Mouse (Mus musculus) limb, embryonic 14.5 days (tissue): Measurements from ENCODE around the gene Gm43720. TPM values are rescaled to one million over a fixed set of nuclear protein-coding genes. Genes with fewer than 3 reads are reported as not detected.
A peak's percentile ranks its signal among the peaks of the same experiment; 100 is the strongest.

ENCODE experiments used
- ATAC-seq: fragments of 200-750 bp; cut with Nextera tagmentation; 2 replicates; pipeline ENCODE4 v1.8.0; 2017; ENCODE audit warnings: low read depth, moderate number of reproducible peaks, moderate TSS enrichment; ENCODE audit not compliant: low FRiP score
- DNase-seq: peaks from one replicate; pipeline ENCODE4 v3.0.0-alpha.2; 2015; ENCODE audit warnings: low spot score
- H3K27ac ChIP-seq: fragments of 300-500 bp; sonication (generic); replicated peaks from 2 replicates; pipeline ENCODE4 v1.5.1; 2014; ENCODE audit warnings: low read depth, mild to moderate bottlenecking, low read length, moderate library complexity, mixed read lengths
- H3K27me3 ChIP-seq: fragments of 300-500 bp; sonication (generic); 2 replicates; pipeline ENCODE4 v1.6.1; 2014; ENCODE audit warnings: low read length, mixed read lengths; ENCODE audit not compliant: control insufficient read depth, insufficient read depth
- H3K36me3 ChIP-seq: fragments of 300-500 bp; sonication (generic); 2 replicates; pipeline ENCODE4 v1.6.1; 2014; ENCODE audit warnings: mild to moderate bottlenecking, low read length, moderate library complexity, mixed read lengths; ENCODE audit not compliant: control insufficient read depth, insufficient read depth
- H3K4me1 ChIP-seq: fragments of 300-500 bp; sonication (generic); 2 replicates; pipeline ENCODE4 v1.6.1; 2014; ENCODE audit warnings: antibody characterized with exemption, low read length, mixed read lengths; ENCODE audit not compliant: control insufficient read depth, insufficient read depth
- H3K4me2 ChIP-seq: fragments of 300-500 bp; sonication (generic); replicated peaks from 2 replicates; pipeline ENCODE4 v1.6.1; 2014; ENCODE audit warnings: low read depth, mild to moderate bottlenecking, low read length, moderate library complexity; ENCODE audit not compliant: severe bottlenecking
- H3K4me3 ChIP-seq: fragments of 300-500 bp; sonication (generic); replicated peaks from 2 replicates; pipeline ENCODE4 v1.5.1; 2014; ENCODE audit warnings: low read length
- H3K9ac ChIP-seq: fragments of 300-500 bp; sonication (generic); 2 replicates; pipeline ENCODE4 v1.6.1; 2014; ENCODE audit warnings: mild to moderate bottlenecking, low read depth, low read length, moderate library complexity; ENCODE audit not compliant: severe bottlenecking
- H3K9me3 ChIP-seq: fragments of 300-500 bp; sonication (generic); 2 replicates; pipeline ENCODE4 v1.6.1; 2016; ENCODE audit warnings: low read length; ENCODE audit not compliant: control insufficient read depth
- POLR2A ChIP-seq: fragments of 200-500 bp; IDR thresholded peaks from 2 replicates; pipeline ENCODE4 v1.8.0; 2012; ENCODE audit warnings: inconsistent platforms, mild to moderate bottlenecking, moderate library complexity, borderline replicate concordance; ENCODE audit not compliant: insufficient read depth, insufficient read length; ENCODE audit errors: extremely low read depth
- WGBS: fragments of 180-500 bp; shearing (Covaris S2); extraction: QIAGEN DNeasy Blood & Tissue Kit; methylation state at CpG from one replicate; pipeline ENCODE4 v1.1.7; 2014; 5-methylcytosine and 5-hydroxymethylcytosine counted together
- polyA plus RNA-seq, 2 experiments: library from polyadenylated mRNA; depleted of rRNA in 1 of 2; stranded (reverse) in 1 of 2; unstranded in 1 of 2; fragments of >200 nt; fragmentation: Nextera tagmentation in 1 of 2; extraction: Ambion mirVana in 1 of 2; gene quantifications; 2 replicates each; pipeline versions ENCODE4 v1.2.1 to v1.2.3; 2012 to 2014

Gm43720 gene
- polyA plus RNA-seq (2012; rRNA removed) (0.18 and 0.19 TPM in 2 replicates), polyA plus RNA-seq (2014; fragmentation: Nextera tagmentation; extraction: Ambion mirVana) (0.15 and 0.33 TPM in 2 replicates)

DNA sequence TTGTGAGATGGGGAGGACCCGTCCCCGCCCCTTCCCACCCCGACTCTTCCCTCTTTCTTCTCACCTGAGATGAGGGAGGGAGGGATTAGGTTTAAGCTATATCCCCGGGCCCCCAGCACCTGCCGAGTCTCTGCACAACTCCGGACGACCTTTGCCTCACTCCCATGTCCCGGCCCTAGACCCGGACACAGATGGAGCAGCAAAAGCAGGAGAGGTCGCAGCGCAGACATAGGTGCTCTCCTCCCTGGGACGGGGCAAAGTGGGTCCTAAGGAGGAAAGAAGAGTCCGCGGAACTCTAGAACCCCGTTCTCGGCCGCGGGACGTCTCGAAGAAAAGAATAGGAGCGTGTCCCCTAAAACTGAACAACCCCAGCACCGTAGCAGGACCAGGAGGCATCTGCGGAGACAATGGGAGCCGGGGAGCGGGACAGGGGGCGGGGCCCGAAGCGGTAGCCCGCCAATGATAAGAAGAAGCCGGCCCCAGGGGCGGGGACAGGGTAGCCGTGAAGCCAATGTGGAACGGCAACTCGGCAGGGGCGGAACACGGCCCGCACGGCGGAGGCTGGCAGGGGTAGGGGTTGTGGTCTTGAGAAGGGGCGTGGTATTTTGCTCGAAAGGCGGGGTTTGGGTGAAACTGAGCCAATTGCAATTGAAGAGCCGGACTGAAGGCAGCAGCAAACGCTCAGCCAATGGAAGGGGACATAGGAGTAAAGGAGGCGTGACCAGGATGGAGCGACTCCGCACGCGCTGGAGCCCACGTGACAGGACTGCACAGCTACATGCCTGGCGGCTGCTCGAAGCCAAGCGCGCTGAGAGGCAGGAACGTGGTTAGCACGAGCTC, at the start of gene Gm43720, which contains the start of the genes Gpc2 and Stag3:
TSS of gene Gm43720 (minus strand) at position 374 of the 840 bp plus-strand sequence.
TSS of gene Gpc2 (minus strand) at position 421 of the 840 bp plus-strand sequence.
TSS of gene Stag3 (plus strand) at position 656 of the 840 bp plus-strand sequence.
- DNase-seq (peak; percentile 99), ATAC-seq (peak; percentile 99)
- peak; percentile 59; the same call in 1 of the 2 replicates for TF ChIP-seq POLR2A
- peaks cover 6% of the 10 kb centered on the region; the same call in 1 of the 2 replicates for H3K9me3 ChIP-seq
- peak within 1 kb of the TSS; percentile 79 for H3K9ac ChIP-seq
- H3K27me3 ChIP-seq, result no peaks in the 10 kb centered on the region
- H3K4me3 ChIP-seq, result peak within 1 kb of the TSS; percentile 73
- under 1% methylated on average over 50 of the region's 56 CpGs for WGBS
- peaks cover 27% of the 10 kb centered on the region for H3K36me3 ChIP-seq
- 0 out of 2 replicates have a peak within 1 kb of the TSS, but pooled peaks have one; percentile 28 for H3K27ac ChIP-seq
- H3K4me2 ChIP-seq, result peak within 1 kb of the TSS; percentile 69
- peaks cover 23% of the 10 kb centered on the region for H3K4me1 ChIP-seq

DNA sequence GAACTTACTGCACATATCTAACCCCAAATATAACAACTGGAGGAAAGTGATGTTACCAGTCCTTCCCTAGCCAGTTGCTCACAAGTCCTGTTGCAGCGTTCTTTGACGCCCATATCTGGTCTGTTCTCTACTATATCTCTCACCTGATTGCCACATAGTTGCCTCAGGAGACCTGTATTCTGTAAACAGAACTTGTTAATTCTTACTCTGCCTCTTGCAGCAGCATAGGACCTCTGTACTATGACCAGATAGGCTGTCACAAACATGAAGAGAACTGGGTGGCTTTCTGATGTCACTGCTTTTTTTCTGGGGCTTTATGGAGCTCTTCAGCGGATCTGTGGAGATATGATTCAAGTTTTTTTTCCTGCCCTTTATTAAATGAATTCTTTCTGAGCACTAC, 33.0 kb upstream of the Gm43720 start:
- Histone ChIP-seq H3K27me3 (no peaks in the 10 kb centered on the region), H3K4me1 (no peaks in the 10 kb centered on the region), H3K9ac (no peak overlapping the region), H3K36me3 (no peaks in the 10 kb centered on the region), H3K9me3 (no peaks in the 10 kb centered on the region), H3K4me2 (no peak overlapping the region), H3K4me3 (no peak overlapping the region), H3K27ac (no peak overlapping the region)
- DNase-seq (no peak), ATAC-seq (no peak)
- TF ChIP-seq POLR2A, result no peak
- 87% methylated on average over 3 of the region's 3 CpGs for WGBS

- H3K9ac ChIP-seq, result no peak overlapping the region
- H3K4me3 ChIP-seq, result no peak overlapping the region
- no peaks in the 10 kb centered on the region; the same call in 1 of the 2 replicates for H3K36me3 ChIP-seq
- no peak for DNase-seq
- no peaks in the 10 kb centered on the region for H3K27me3 ChIP-seq
- ATAC-seq, result no peak
- no peak overlapping the region for H3K4me2 ChIP-seq
- no peak overlapping the region for H3K27ac ChIP-seq
- TF ChIP-seq POLR2A, result no peak
- WGBS, result 82% methylated on average over 2 of the region's 2 CpGs
- no peaks in the 10 kb centered on the region for H3K4me1 ChIP-seq
- H3K9me3 ChIP-seq, result no peaks in the 10 kb centered on the region
Observed at GRCm38 (mm10) chr5:138299613-138300012, 19.9 kb upstream of the Gm43720 start.

DNA sequence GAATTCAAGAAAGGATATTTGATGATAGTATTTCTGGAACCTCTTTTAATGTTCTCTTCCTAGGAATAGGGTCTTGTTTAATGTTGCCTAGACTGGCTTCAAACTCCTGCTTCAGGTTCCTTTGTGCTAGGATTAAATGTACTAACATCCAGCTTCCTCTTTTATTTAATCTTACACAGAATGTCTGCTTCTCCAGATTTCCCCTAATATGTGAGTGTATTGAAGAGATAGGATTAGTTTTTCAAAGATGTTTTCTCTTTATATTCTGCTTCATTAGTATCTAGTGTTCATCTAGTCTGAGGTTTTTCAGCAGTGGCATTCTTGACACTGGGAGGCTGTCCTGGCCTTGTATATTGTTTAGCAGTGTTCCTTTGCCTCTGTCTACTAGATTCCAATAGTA, 14.4 kb upstream of the Gm43720 start:
- no peak overlapping the region for H3K27ac ChIP-seq
- H3K4me1 ChIP-seq, result no peaks in the 10 kb centered on the region
- no peaks in the 10 kb centered on the region; the same call in 1 of the 2 replicates for H3K36me3 ChIP-seq
- no peaks in the 10 kb centered on the region for H3K9me3 ChIP-seq
- no peak for TF ChIP-seq POLR2A
- no peak for ATAC-seq
- no peak overlapping the region for H3K9ac ChIP-seq
- no peaks in the 10 kb centered on the region for H3K27me3 ChIP-seq
- no peak for DNase-seq
- H3K4me2 ChIP-seq, result no peak overlapping the region
- H3K4me3 ChIP-seq, result no peak overlapping the region

DNA sequence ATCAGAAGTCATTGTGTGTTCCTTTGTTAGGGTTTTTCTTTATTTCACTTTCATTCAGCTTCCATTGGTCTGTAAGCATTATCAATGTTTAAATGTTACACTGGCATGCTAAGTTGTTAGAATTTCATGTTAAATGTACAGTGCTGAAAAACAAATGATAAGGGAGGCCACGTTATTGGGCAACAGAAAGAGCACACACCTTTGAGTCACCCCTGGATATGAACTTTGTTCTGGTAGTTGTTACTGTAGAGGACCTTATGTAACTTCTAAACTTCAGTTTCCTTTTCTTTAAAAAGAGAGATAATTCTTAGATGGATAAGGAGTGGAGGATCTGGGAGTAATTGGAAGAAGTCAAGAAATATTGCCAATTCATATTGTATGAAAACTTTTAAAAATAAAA, 11.9 kb upstream of the Gm43720 start:
- TF ChIP-seq POLR2A, result no peak
- Histone ChIP-seq H3K9ac (no peak overlapping the region), H3K4me2 (no peak overlapping the region), H3K4me3 (no peak overlapping the region), H3K36me3 (no peaks in the 10 kb centered on the region), H3K4me1 (no peaks in the 10 kb centered on the region), H3K27me3 (no peaks in the 10 kb centered on the region), H3K27ac (no peak overlapping the region), H3K9me3 (no peaks in the 10 kb centered on the region)
- ATAC-seq (no peak), DNase-seq (no peak)
- 75% methylated on average over 1 of the region's 1 CpGs for WGBS
